Mouse (Mus musculus) heart, embryonic 14.5 days (tissue): ENCODE results near the gene Mia. TPM values are rescaled to one million over a fixed set of nuclear protein-coding genes. Genes with fewer than 3 reads are reported as not detected.

ENCODE experiments used
- ATAC-seq: fragments of 200-750 bp; cut with Nextera tagmentation; 2 replicates; pipeline ENCODE4 v1.8.0; 2017; ENCODE audit warnings: low read depth, moderate TSS enrichment; ENCODE audit not compliant: insufficient number of reproducible peaks, insufficient read depth, low FRiP score
- H3K27ac ChIP-seq, 2 experiments: fragments of 200-500 bp in 1 of 2; fragments of 300-500 bp in 1 of 2; sonication (generic) in 1 of 2; replicated peaks in 1 of 2; 2 replicates each; pipeline ENCODE4 v1.5.1; 2012 to 2014; ENCODE audit warnings: low read depth in 2 of 2, low read length in 2 of 2, control low read depth in 1 of 2, mild to moderate bottlenecking in 1 of 2, mixed read lengths in 1 of 2; ENCODE audit not compliant: control insufficient read depth in 1 of 2, insufficient read depth in 1 of 2
- H3K27me3 ChIP-seq: fragments of 300-500 bp; sonication (generic); 2 replicates; pipeline ENCODE4 v1.6.1; 2014; ENCODE audit warnings: mild to moderate bottlenecking, low read length, control low read depth; ENCODE audit not compliant: control insufficient read depth, insufficient read depth
- H3K36me3 ChIP-seq: fragments of 300-500 bp; sonication (generic); 2 replicates; pipeline ENCODE4 v1.6.1; 2014; ENCODE audit warnings: mild to moderate bottlenecking, control low read depth, low read length, mixed read lengths; ENCODE audit not compliant: control insufficient read depth, insufficient read depth
- H3K4me1 ChIP-seq, 2 experiments: fragments of 200-500 bp in 1 of 2; fragments of 300-500 bp in 1 of 2; sonication (generic) in 1 of 2; 2 replicates each; pipeline ENCODE4 v1.6.1; 2012 to 2014; ENCODE audit warnings: low read length in 2 of 2, control low read depth in 1 of 2, mixed read lengths in 1 of 2; ENCODE audit not compliant: control insufficient read depth in 2 of 2, insufficient read depth in 2 of 2
- H3K4me2 ChIP-seq: fragments of 300-500 bp; sonication (generic); 2 replicates; pipeline ENCODE4 v1.6.1; 2014; ENCODE audit warnings: mild to moderate bottlenecking, low read length
- H3K4me3 ChIP-seq, 2 experiments: fragments of 200-500 bp in 1 of 2; fragments of 300-500 bp in 1 of 2; sonication (generic) in 1 of 2; 2 replicates each; pipeline ENCODE4 v1.5.1; 2012 to 2014; ENCODE audit warnings: low read length in 2 of 2, mild to moderate bottlenecking in 2 of 2, control low read depth in 1 of 2, low read depth in 1 of 2, moderate library complexity in 1 of 2; ENCODE audit not compliant: control insufficient read depth in 1 of 2, insufficient read depth in 1 of 2
- H3K9ac ChIP-seq: fragments of 300-500 bp; sonication (generic); 2 replicates; pipeline ENCODE4 v1.6.1; 2014; ENCODE audit warnings: mild to moderate bottlenecking, low read length
- H3K9me3 ChIP-seq: fragments of 300-500 bp; sonication (generic); 2 replicates; pipeline ENCODE4 v1.6.1; 2016; ENCODE audit warnings: low read length, control low read depth; ENCODE audit not compliant: control insufficient read depth
- WGBS: fragments of 180-500 bp; shearing (Covaris S2); extraction: QIAGEN DNeasy Blood & Tissue Kit; methylation state at CpG from one replicate; pipeline ENCODE4 v1.1.7; 2014; 5-methylcytosine and 5-hydroxymethylcytosine counted together
- polyA plus RNA-seq: library from polyadenylated mRNA; unstranded; fragments of >200 nt; fragmentation: Nextera tagmentation; extraction: Ambion mirVana; gene quantifications from 2 replicates; pipeline ENCODE4 v1.2.1, GENCODE M21; 2014

Mia gene
- polyA plus RNA-seq, 1 experiment from 2014 or later: 1.3 TPM

DNA sequence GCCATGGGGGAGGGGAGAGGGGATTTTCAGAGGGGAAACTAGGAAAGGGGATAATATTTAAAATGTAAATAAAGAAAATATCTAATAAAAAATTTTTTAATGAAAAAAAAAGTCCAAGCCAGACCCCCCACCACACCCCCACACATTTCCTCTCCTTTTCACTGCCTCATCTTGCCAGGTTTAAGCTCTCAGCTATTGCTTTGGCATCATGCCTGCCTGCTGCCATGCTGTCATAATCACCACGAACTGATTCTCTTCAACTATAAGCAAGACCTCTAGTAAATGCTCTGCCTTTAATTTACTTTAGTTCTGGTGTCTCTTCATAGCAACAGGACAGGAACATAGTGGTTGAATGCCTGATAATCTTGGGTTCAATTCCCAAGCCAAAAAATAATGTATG lies 1.5 kb upstream of the Mia start:
- no peak for ATAC-seq
- no peak overlapping the region for H3K4me2 ChIP-seq

DNA sequence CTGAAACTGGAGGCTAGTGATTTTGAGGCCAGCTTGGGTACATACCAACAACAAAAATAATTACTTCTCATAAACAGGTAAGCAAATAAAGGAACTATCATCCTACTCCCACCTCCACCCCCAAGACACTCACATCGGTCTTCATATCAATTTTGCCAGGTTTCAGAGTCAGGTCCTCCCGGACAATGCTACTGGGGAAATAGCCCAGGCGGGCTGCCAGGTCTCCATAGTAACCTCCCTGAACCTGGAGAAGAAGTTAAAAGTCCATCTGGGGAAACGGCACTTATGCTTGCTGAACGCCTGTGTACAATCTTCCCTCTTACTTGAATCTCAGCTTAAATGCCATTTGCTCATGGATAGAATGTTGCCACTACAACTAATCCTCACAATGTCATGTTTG lies 921 bp downstream of the Mia start:
- peaks cover 26% of the 10 kb centered on the region for H3K36me3 ChIP-seq
- H3K4me3 ChIP-seq: no peak overlapping the region
- H3K4me1 ChIP-seq: peaks cover 0 to 4% of the 10 kb centered on the region in 2 experiments; a peak in 2 of 4 replicates
- H3K27ac ChIP-seq: peak overlapping the region in 1 of 2 experiments; percentile 33; a peak in 2 of 4 replicates
- H3K9me3 ChIP-seq: 0 out of 2 replicates have a peak, but pooled peaks cover under 1% of the 10 kb centered on the region
- no peaks in the 10 kb centered on the region for H3K27me3 ChIP-seq
- no peak for ATAC-seq
- H3K4me2 ChIP-seq: no peak overlapping the region
- WGBS: 57% methylated on average over 5 of the region's 5 CpGs
- no peak overlapping the region for H3K9ac ChIP-seq

More for the DNA sequence above, 1.5 kb upstream of the Mia start:
- Histone ChIP-seq H3K27ac (no peak overlapping the region), H3K4me1 (peaks cover 0 to 4% of the 10 kb centered on the region in 2 experiments; a peak in 2 of 4 replicates), H3K36me3 (peaks cover 47% of the 10 kb centered on the region), H3K27me3 (no peaks in the 10 kb centered on the region), H3K9me3 (0 out of 2 replicates have a peak, but pooled peaks cover 3% of the 10 kb centered on the region), H3K4me3 (no peak overlapping the region), H3K9ac (no peak overlapping the region)
- WGBS: 88% methylated on average over 1 of the region's 1 CpGs

DNA sequence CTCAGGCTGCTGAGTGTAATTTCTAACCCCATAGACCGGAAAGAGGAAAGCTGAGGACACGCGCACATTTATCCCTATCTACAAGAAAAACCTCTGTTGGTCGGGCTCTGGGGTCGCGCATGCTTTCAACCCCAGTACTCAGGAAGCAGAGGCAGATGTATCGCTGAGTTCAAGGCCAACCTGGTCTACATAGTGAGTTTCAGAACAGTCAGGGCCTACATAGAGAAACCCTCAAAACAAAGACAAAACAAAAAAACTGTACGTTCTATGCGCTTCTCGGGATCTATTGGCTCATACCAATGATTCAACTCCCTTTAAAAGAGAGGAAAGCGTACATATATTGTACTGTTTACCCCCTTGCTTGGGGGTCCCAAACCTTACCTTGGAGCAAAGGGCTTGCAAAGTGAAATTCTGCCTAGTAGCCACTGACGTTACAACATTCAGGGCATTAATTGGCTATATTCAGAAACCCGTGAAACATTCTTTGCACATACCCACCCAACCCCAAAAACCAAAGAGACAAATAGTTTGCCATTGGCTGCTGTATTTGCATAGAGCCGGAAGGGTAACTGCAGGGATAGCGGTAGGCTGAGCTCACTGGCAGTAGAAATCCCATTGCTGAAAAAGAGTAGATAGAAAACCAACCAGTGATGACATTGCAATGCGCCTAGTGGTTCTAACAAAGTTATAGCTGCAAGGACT lies 1.6 kb downstream of the Mia start:
- Histone ChIP-seq H3K36me3 (peaks cover 26% of the 10 kb centered on the region), H3K4me1 (peaks cover 0 to 4% of the 10 kb centered on the region in 2 experiments; a peak in 2 of 4 replicates), H3K27me3 (no peaks in the 10 kb centered on the region), H3K27ac (peak overlapping the region; percentile 73 to 79), H3K4me2 (peak overlapping the region; percentile 73), H3K4me3 (peak overlapping the region; percentile 43 to 73), H3K9ac (peak overlapping the region; percentile 65), H3K9me3 (no peaks in the 10 kb centered on the region)
- ATAC-seq: no peak
- WGBS: 42% methylated on average over 16 of the region's 16 CpGs

DNA sequence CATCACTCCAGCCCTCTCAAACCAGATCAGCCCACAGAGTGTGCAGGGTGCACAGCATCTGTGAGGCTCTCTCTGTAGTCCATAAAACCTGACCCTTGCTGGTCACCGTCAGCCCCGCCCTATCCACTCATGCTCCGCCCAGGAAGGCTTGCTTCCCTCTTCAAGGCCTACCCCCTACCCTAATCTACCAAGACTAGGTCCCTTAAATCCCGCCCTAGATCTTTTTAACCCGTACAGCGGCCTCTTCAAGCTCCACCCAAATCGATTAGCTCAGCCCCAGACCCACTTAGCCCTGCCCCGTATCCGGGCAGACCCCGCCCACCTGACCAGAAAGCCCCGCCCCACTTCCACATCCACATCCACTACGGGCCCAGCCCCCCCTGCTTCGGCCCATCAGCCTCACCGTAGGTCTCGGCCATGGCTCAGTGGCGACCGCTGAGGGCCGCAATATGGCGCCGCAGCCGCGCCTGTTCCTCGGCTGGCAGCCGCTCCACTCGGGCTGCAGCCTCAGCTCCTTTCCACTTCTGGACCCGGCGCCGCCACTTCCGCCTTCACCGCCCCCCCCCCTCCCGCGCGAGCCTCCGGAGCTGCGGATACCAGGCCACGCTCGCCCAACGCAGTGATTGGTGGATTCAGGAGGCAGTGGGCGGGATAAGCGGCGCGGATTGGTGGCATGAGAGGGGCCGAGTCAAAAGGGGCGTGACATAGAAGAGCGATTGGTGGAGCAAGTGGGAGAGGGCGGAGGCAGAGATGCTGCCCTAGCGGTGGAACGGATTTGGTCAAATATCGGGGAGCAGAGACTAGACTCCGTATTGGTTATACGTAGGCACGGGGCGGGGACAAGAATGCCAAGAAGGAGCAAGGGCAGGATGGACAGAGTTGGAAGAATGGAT lies 2.4 kb downstream of the Mia start, which contains the start of gene Rab4b:
TSS of gene Rab4b (minus strand) at position 573 of the 893 bp plus-strand sequence.
- Histone ChIP-seq H3K27ac (peak within 1 kb of the TSS; percentile 89 to 91), H3K9ac (peak within 1 kb of the TSS; percentile 68), H3K4me1 (peaks cover 0 to 4% of the 10 kb centered on the region in 2 experiments; a peak in 2 of 4 replicates), H3K27me3 (no peaks in the 10 kb centered on the region), H3K36me3 (peaks cover 29% of the 10 kb centered on the region), H3K4me3 (peak within 1 kb of the TSS; percentile 73 to 76), H3K4me2 (peak within 1 kb of the TSS; percentile 73), H3K9me3 (no peaks in the 10 kb centered on the region)
- under 1% methylated on average over 48 of the region's 53 CpGs for WGBS
- peak; percentile 97 for ATAC-seq

DNA sequence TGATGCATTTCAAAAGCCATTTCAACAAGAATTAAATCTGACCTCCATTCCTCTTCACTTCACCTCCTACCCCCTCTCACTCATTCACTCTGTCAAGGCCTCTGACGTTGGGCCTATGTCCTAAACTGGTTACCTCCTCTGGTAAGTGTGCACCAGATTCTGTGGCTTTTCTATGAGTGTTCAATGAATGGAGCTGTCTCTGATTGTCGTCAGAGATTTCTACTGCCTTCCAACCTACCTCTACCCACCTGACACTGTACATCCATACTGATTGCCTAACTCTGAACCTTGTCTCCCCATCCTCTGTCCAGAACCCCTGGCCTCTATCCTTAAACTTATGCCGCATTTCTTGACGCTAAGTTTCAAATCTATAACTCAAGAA lies 3.0 kb downstream of the Mia start:
- no peaks in the 10 kb centered on the region for H3K9me3 ChIP-seq
- H3K9ac ChIP-seq: peak overlapping the region; percentile 68
- no peaks in the 10 kb centered on the region for H3K27me3 ChIP-seq
- 24% methylated on average over 4 of the region's 4 CpGs for WGBS
- peaks cover 0 to 4% of the 10 kb centered on the region in 2 experiments; a peak in 2 of 4 replicates for H3K4me1 ChIP-seq
- H3K4me3 ChIP-seq: peak overlapping the region; percentile 73 to 76
- no peak for ATAC-seq
- peak overlapping the region; percentile 53 for H3K4me2 ChIP-seq
- H3K27ac ChIP-seq: peak overlapping the region; percentile 89 to 91
- H3K36me3 ChIP-seq: peaks cover 29% of the 10 kb centered on the region

DNA sequence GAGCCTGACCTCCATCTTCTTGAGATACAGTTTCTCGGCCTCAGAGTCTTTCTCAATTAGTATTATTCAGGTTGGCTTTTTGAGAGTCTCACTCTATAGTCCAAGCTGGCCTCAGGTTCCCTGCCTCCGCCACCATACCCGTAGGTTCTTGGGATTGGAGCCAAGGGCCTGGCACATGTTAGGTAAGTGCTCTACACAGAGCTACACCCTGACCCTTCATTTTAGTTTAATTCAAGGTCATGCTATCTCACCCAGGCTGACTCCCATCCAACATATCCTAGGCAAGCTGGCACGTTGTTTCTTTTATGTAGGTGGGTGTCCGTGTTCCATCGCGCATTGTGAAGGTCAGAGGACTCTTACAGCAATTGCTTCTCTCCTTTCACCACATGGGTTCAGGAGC lies 6.1 kb downstream of the Mia start:
- no peak overlapping the region for H3K4me3 ChIP-seq
- no peak overlapping the region for H3K27ac ChIP-seq
- H3K36me3 ChIP-seq: peaks cover 49% of the 10 kb centered on the region
- no peaks in the 10 kb centered on the region for H3K9me3 ChIP-seq
- no peak overlapping the region for H3K9ac ChIP-seq
- 78% methylated on average over 7 of the region's 7 CpGs for WGBS
- H3K4me2 ChIP-seq: no peak overlapping the region
- H3K4me1 ChIP-seq: peaks cover 0 to 4% of the 10 kb centered on the region in 2 experiments; a peak in 1 of 4 replicates
- ATAC-seq: no peak
- H3K27me3 ChIP-seq: no peaks in the 10 kb centered on the region

DNA sequence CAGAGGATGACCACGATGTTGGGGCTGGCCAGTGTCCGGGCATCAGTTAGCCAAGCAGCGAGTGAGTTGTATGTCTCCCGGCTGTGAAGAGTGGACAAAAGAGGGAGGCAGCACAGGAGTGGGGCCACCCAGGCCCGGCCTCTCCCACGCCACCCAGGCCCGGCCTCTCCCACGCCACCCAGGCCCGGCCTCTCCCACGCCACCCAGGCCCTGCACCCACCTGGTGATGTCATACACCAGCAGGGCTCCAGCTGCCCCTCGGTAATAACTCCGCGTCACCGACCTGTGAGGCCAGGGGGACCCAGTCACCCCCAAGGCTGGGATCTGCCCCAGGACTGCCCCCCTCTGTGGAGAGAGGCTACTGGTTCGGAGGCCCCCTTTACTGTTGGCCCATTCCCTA lies 6.5 kb downstream of the Mia start:
- Histone ChIP-seq H3K9me3 (no peaks in the 10 kb centered on the region), H3K4me1 (peaks cover 0 to 4% of the 10 kb centered on the region in 2 experiments; a peak in 1 of 4 replicates), H3K27me3 (no peaks in the 10 kb centered on the region), H3K4me3 (no peak overlapping the region), H3K9ac (no peak overlapping the region), H3K27ac (no peak overlapping the region), H3K4me2 (no peak overlapping the region), H3K36me3 (peaks cover 49% of the 10 kb centered on the region)
- ATAC-seq: no peak
- WGBS: 94% methylated on average over 15 of the region's 15 CpGs
